Mouse (Mus musculus) MEL (cell line): ENCODE data around the gene Npl. TPM values are rescaled to one million over a fixed set of nuclear protein-coding genes. Genes with fewer than 3 reads are reported as not detected.
A peak's percentile ranks its signal among the peaks of the same experiment; 100 is the strongest.

Experiments
- DNase-seq: peaks from one replicate; pipeline ENCODE4 v3.0.0; 2011; ENCODE audit warnings: low read depth, low spot score
- H3K27ac ChIP-seq: 2 replicates; pipeline ENCODE4 v1.5.1; 2012; ENCODE audit warnings: low read depth, mild to moderate bottlenecking, control low read depth, low read length, moderate library complexity; ENCODE audit not compliant: control insufficient read depth
- H3K27me3 ChIP-seq, 2 experiments: fragments of 150-350 bp in 1 of 2; sonication (generic) in 1 of 2; 2 replicates each; pipeline ENCODE4 v1.6.1; 2012; ENCODE audit warnings: low read length in 2 of 2, mild to moderate bottlenecking in 2 of 2, improper control_type of control experiment in 1 of 2, moderate library complexity in 1 of 2; ENCODE audit not compliant: insufficient read depth in 2 of 2, control insufficient read depth in 1 of 2
- H3K36me3 ChIP-seq, 2 experiments: 2 replicates each; pipeline ENCODE4 v1.6.1; 2012 to 2014; ENCODE audit warnings: low read length in 2 of 2, improper control_type of control experiment in 1 of 2, inconsistent platforms in 1 of 2, mild to moderate bottlenecking in 1 of 2; ENCODE audit not compliant: insufficient read depth in 2 of 2, control insufficient read depth in 1 of 2
- H3K4me1 ChIP-seq, 2 experiments: fragments of 150-350 bp in 1 of 2; sonication (generic) in 1 of 2; 2 replicates each; pipeline ENCODE4 v1.6.1; 2012; ENCODE audit warnings: low read length in 2 of 2, improper control_type of control experiment in 1 of 2, mild to moderate bottlenecking in 1 of 2; ENCODE audit not compliant: insufficient read depth in 2 of 2, control insufficient read depth in 1 of 2
- H3K4me3 ChIP-seq, 2 experiments: fragments of 150-350 bp in 1 of 2; sonication (generic) in 1 of 2; 2 replicates each; pipeline ENCODE4 v1.5.1; 2012; ENCODE audit warnings: low read depth in 2 of 2, low read length in 2 of 2, mild to moderate bottlenecking in 2 of 2, moderate library complexity in 2 of 2, control low read depth in 1 of 2, improper control_type of control experiment in 1 of 2; ENCODE audit not compliant: control insufficient read depth in 1 of 2, insufficient read depth in 1 of 2
- H3K79me2 ChIP-seq: 2 replicates; pipeline ENCODE4 v1.6.1; 2012; ENCODE audit warnings: mild to moderate bottlenecking, low read length, moderate library complexity; ENCODE audit not compliant: control insufficient read depth, poor library complexity, insufficient read depth
- H3K9ac ChIP-seq: 2 replicates; pipeline ENCODE4 v1.6.1; 2012; ENCODE audit warnings: low read depth, mild to moderate bottlenecking, control low read depth, low read length, moderate library complexity; ENCODE audit not compliant: control insufficient read depth, poor library complexity, severe bottlenecking
- H3K9me3 ChIP-seq: fragments of 150-350 bp; sonication (generic); replicated peaks from 2 replicates; pipeline ENCODE4 v1.6.1; 2012; ENCODE audit warnings: mild to moderate bottlenecking, low read length, improper control_type of control experiment, moderate library complexity; ENCODE audit not compliant: insufficient read depth
- CHD1 ChIP-seq: IDR thresholded peaks from 2 replicates; pipeline ENCODE4 v1.6.1; 2012; ENCODE audit warnings: low read depth, mild to moderate bottlenecking, inconsistent platforms, low read length, improper control_type of control experiment
- CTCF ChIP-seq, 3 experiments: IDR thresholded peaks in 2 of 3; conservative IDR thresholded peaks in 1 of 3; 2 replicates each; pipeline ENCODE4 v1.5.1; 2011 to 2012; ENCODE audit warnings: low read length in 3 of 3, low read depth in 2 of 3, mild to moderate bottlenecking in 2 of 3, improper control_type of control experiment in 1 of 3, inconsistent platforms in 1 of 3, mixed read lengths in 1 of 3, moderate library complexity in 1 of 3; ENCODE audit not compliant: control insufficient read depth in 1 of 3, insufficient read depth in 1 of 3, poor library complexity in 1 of 3, severe bottlenecking in 1 of 3
- E2F4 ChIP-seq: IDR thresholded peaks from 2 replicates; pipeline ENCODE4 v1.6.1; 2011; ENCODE audit warnings: low read depth, low read length, improper control_type of control experiment, borderline replicate concordance
- ETS1 ChIP-seq: IDR thresholded peaks from 2 replicates; pipeline ENCODE4 v1.6.1; 2012; ENCODE audit warnings: low read depth, mild to moderate bottlenecking, inconsistent platforms, low read length, improper control_type of control experiment, moderate library complexity
- JUND ChIP-seq: IDR thresholded peaks from 2 replicates; pipeline ENCODE4 v1.6.1; 2011; ENCODE audit warnings: low read depth, mild to moderate bottlenecking, improper control_type of control experiment, low read length
- MAZ ChIP-seq: IDR thresholded peaks from 2 replicates; pipeline ENCODE4 v1.6.1; 2012; ENCODE audit warnings: low read depth, mild to moderate bottlenecking, inconsistent platforms, low read length, improper control_type of control experiment
- NRF1 ChIP-seq: IDR thresholded peaks from 2 replicates; pipeline ENCODE4 v1.6.1; 2014; ENCODE audit warnings: low read depth, mild to moderate bottlenecking, inconsistent platforms, low read length, improper control_type of control experiment, moderate library complexity; ENCODE audit not compliant: poor library complexity, insufficient read depth, severe bottlenecking
- POLR2AphosphoS5 ChIP-seq: IDR thresholded peaks from 2 replicates; pipeline ENCODE4 v1.6.1; 2012; ENCODE audit warnings: low read depth, borderline replicate concordance, mild to moderate bottlenecking, inconsistent platforms, low read length, moderate library complexity, mixed read lengths
- RAD21 ChIP-seq: IDR thresholded peaks from 2 replicates; pipeline ENCODE4 v1.6.1; 2011; ENCODE audit warnings: mild to moderate bottlenecking, low read depth, low read length, improper control_type of control experiment
- RCOR1 ChIP-seq: IDR thresholded peaks from 2 replicates; pipeline ENCODE4 v1.6.1; 2012; ENCODE audit warnings: low read depth, mild to moderate bottlenecking, inconsistent platforms, low read length, improper control_type of control experiment
- SMC3 ChIP-seq: IDR thresholded peaks from 2 replicates; pipeline ENCODE4 v1.6.1; 2011; ENCODE audit warnings: low read depth, low read length, improper control_type of control experiment
- TCF12 ChIP-seq: IDR thresholded peaks from 2 replicates; pipeline ENCODE4 v1.6.1; 2014; ENCODE audit warnings: low read depth, mild to moderate bottlenecking, inconsistent platforms, low read length, improper control_type of control experiment, moderate library complexity
- UBTF ChIP-seq: IDR thresholded peaks from 2 replicates; pipeline ENCODE4 v1.6.1; 2012; ENCODE audit warnings: low read depth, mild to moderate bottlenecking, inconsistent platforms, low read length, improper control_type of control experiment, moderate library complexity, borderline replicate concordance; ENCODE audit not compliant: insufficient read depth
- ZC3H11A ChIP-seq: IDR thresholded peaks from 2 replicates; pipeline ENCODE4 v1.6.1; 2012; ENCODE audit warnings: low read depth, mild to moderate bottlenecking, inconsistent platforms, low read length, improper control_type of control experiment
- ZMIZ1 ChIP-seq: IDR thresholded peaks from 2 replicates; pipeline ENCODE4 v1.6.1; 2012; ENCODE audit warnings: low read depth, mild to moderate bottlenecking, inconsistent platforms, low read length, improper control_type of control experiment, moderate library complexity
- ZNF384 ChIP-seq: IDR thresholded peaks from 2 replicates; pipeline ENCODE4 v1.6.1; 2012; ENCODE audit warnings: low read depth, mild to moderate bottlenecking, inconsistent platforms, low read length, improper control_type of control experiment
- polyA plus RNA-seq, 2 experiments: library from polyadenylated mRNA; stranded (reverse) in 1 of 2; unstranded in 1 of 2; fragments of >175 nt in 1 of 2; fragments of >200 nt in 1 of 2; gene quantifications; 2 replicates each; pipeline versions ENCODE4 v1.2.1 to v1.2.4; 2012; ENCODE audit warnings: low replicate concordance in 2 of 2, low read depth in 1 of 2; ENCODE audit not compliant: insufficient read length in 2 of 2, insufficient read depth in 1 of 2, missing spikeins in 1 of 2
- total RNA-seq: library from RNA; depleted of rRNA; stranded (reverse); fragments of 300-350 nt; gene quantifications from 2 replicates; pipeline ENCODE4 v1.2.3, GENCODE M21; 2012

The Npl gene
- total and polyA plus RNA-seq, 3 experiments: 0.08 TPM; not detected in 2

GRCm38 (mm10) chr1:153550814-153551213, 969 bp upstream of the Npl start:
- Histone ChIP-seq H3K4me3 (no peak overlapping the region), H3K9me3 (no peaks in the 10 kb centered on the region), H3K27ac (no peak overlapping the region), H3K36me3 (no peaks in the 10 kb centered on the region), H3K79me2 (no peaks in the 10 kb centered on the region), H3K4me1 (no peaks in the 10 kb centered on the region), H3K27me3 (peaks cover 0 to 2% of the 10 kb centered on the region in 2 experiments; a peak in 1 of 4 replicates), H3K9ac (no peak overlapping the region)
- peak; percentile 65 for DNase-seq
- TF ChIP-seq JUND (no peak), CHD1 (no peak), CTCF (IDR thresholded peaks at IDR 0.05 in 2 of 3, conservative IDR thresholded peaks at IDR 0.05 in 1 of 3; ENCODE audit: control insufficient read depth in 1 of 3, insufficient read depth in 1 of 3, low read depth in 2 of 3, low read length in 3 of 3, poor library complexity in 1 of 3, severe bottlenecking in 1 of 3) (peak; percentile 57 to 62 (median 60)), SMC3 (peak; percentile 35), ZC3H11A (0 out of 2 replicates have a peak, but pooled peaks have one; percentile 13), RAD21 (peak; percentile 42), ZNF384 (0 out of 2 replicates have a peak, but pooled peaks have one; percentile 16), TCF12 (no peak), E2F4 (no peak), POLR2AphosphoS5 (no peak), MAZ (no peak)

- H3K9ac ChIP-seq: no peak overlapping the region
- no peak overlapping the region for H3K4me3 ChIP-seq
- no peak overlapping the region for H3K27ac ChIP-seq
- TF ChIP-seq ETS1 (no peak), RCOR1 (no peak), NRF1 (no peak), E2F4 (no peak), ZMIZ1 (no peak), POLR2AphosphoS5 (no peak), UBTF (no peak)
- H3K4me1 ChIP-seq: no peaks in the 10 kb centered on the region
- H3K79me2 ChIP-seq: no peaks in the 10 kb centered on the region
- no peaks in the 10 kb centered on the region for H3K9me3 ChIP-seq
- DNase-seq: no peak
- peaks cover 0 to 2% of the 10 kb centered on the region in 2 experiments; a peak in 2 of 4 replicates for H3K27me3 ChIP-seq
- H3K36me3 ChIP-seq: no peaks in the 10 kb centered on the region
Observed at GRCm38 (mm10) chr1:153547555-153547954, 2.3 kb downstream of the Npl start.
